Mouse (Mus musculus) embryonic facial prominence, embryonic 15.5 days (tissue): ENCODE data around the gene Rrp1b. TPM values are rescaled to one million over a fixed set of nuclear protein-coding genes. Genes with fewer than 3 reads are reported as not detected.
"Not testable (repeated sequence)": the region's sequence is repeated elsewhere in the genome, so short reads cannot be mapped to it uniquely, and the experiment has no call there.

Source experiments
- ATAC-seq: fragments of 200-750 bp; cut with Nextera tagmentation; 2 replicates; pipeline ENCODE4 v1.8.0; 2017; ENCODE audit warnings: low read depth, moderate TSS enrichment; ENCODE audit not compliant: insufficient number of reproducible peaks, low FRiP score, low TSS enrichment
- H3K27ac ChIP-seq: fragments of 300-500 bp; sonication (generic); replicated peaks from 2 replicates; pipeline ENCODE4 v1.5.1; 2015; ENCODE audit warnings: mild to moderate bottlenecking, inconsistent platforms
- H3K27me3 ChIP-seq: fragments of 300-500 bp; sonication (generic); 2 replicates; pipeline ENCODE4 v1.6.1; 2015; ENCODE audit warnings: inconsistent platforms
- H3K36me3 ChIP-seq: fragments of 300-500 bp; sonication (generic); 2 replicates; pipeline ENCODE4 v1.6.1; 2015; ENCODE audit warnings: mild to moderate bottlenecking, inconsistent platforms
- H3K4me1 ChIP-seq: fragments of 300-500 bp; sonication (generic); 2 replicates; pipeline ENCODE4 v1.6.1; 2015; ENCODE audit warnings: inconsistent platforms
- H3K4me2 ChIP-seq: fragments of 300-500 bp; sonication (generic); replicated peaks from 2 replicates; pipeline ENCODE4 v1.6.1; 2015; ENCODE audit warnings: mild to moderate bottlenecking, inconsistent platforms
- H3K4me3 ChIP-seq: fragments of 300-500 bp; sonication (generic); replicated peaks from 2 replicates; pipeline ENCODE4 v1.5.1; 2015; ENCODE audit warnings: mild to moderate bottlenecking, inconsistent platforms
- H3K9ac ChIP-seq: fragments of 300-500 bp; sonication (generic); 2 replicates; pipeline ENCODE4 v1.6.1; 2015; ENCODE audit warnings: inconsistent platforms
- H3K9me3 ChIP-seq: fragments of 300-500 bp; sonication (generic); replicated peaks from 2 replicates; pipeline ENCODE4 v1.6.1; 2016; ENCODE audit warnings: inconsistent platforms
- WGBS: fragments of 180-500 bp; shearing (Covaris S2); methylation state at CpG from one replicate; pipeline ENCODE4 v1.1.7; 2015; 5-methylcytosine and 5-hydroxymethylcytosine counted together
- polyA plus RNA-seq: library from polyadenylated mRNA; unstranded; fragments of >200 nt; fragmentation: Nextera tagmentation; extraction: Ambion mirVana; gene quantifications from 2 replicates; pipeline ENCODE4 v1.2.1, GENCODE M21; 2015

Gene Rrp1b
- polyA plus RNA-seq, 1 experiment from 2014 or later = 57.9 TPM

DNA sequence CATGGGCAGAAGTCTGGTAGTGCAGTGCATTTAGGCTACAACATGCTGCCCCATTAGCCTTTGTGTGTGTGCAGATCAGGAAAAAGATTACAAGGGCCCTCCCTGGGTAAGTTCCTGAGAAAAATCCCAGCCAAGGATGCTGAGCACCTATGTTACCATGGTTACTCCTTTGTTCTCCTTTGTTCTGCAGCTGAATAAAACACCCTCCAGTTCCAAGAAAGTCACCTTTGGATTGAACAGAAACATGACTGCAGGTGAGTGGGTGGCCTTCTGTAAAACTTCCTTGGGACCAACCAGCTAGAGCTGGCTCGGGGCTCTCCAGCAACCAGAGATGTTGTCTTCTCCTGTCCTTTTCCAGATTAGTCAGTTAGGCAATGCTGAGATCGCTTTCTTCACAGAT lies 23.2 kb downstream of the Rrp1b start:
- 94% methylated on average over 2 of the region's 2 CpGs for WGBS

DNA sequence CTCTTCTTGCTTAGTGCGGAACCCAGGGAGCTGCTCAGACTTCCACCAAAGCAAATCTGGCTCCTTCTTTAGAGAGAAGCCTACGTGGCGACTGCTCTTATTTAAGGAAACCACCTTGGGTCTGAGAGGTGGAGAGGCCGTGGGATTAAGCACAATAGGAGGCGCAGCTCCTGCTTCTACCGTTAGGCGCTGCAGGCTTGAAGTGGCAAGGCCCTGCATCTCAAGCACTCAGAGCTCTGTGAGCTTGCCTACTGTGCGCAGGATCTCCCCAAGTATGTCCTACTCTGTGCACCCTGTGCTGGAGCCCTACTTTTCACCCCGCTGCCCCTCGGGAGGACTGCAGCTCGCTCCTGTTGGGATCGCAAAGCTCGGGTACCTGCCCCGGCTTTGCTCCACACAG lies 25.3 kb downstream of the Rrp1b start:
- Histone ChIP-seq H3K27ac (no peak overlapping the region), H3K9me3 (no peaks in the 10 kb centered on the region), H3K36me3 (peaks cover 61% of the 10 kb centered on the region), H3K27me3 (no peaks in the 10 kb centered on the region), H3K9ac (no peak overlapping the region), H3K4me2 (no peak overlapping the region), H3K4me3 (no peak overlapping the region), H3K4me1 (no peaks in the 10 kb centered on the region)
- no peak for ATAC-seq
- 94% methylated on average over 14 of the region's 14 CpGs for WGBS

More for the DNA sequence above, 23.2 kb downstream of the Rrp1b start:
- H3K27ac ChIP-seq = no peak overlapping the region
- H3K4me1 ChIP-seq = no peaks in the 10 kb centered on the region
- peaks cover 81% of the 10 kb centered on the region for H3K36me3 ChIP-seq
- H3K9ac ChIP-seq = no peak overlapping the region
- no peak overlapping the region for H3K4me3 ChIP-seq
- H3K4me2 ChIP-seq = no peak overlapping the region
- H3K9me3 ChIP-seq = no peaks in the 10 kb centered on the region
- no peak for ATAC-seq
- no peaks in the 10 kb centered on the region for H3K27me3 ChIP-seq

- H3K9ac ChIP-seq = no peak overlapping the region
- no peaks in the 10 kb centered on the region for H3K9me3 ChIP-seq
- H3K27me3 ChIP-seq = no peaks in the 10 kb centered on the region
- ATAC-seq = no peak
- no peak overlapping the region for H3K27ac ChIP-seq
- H3K4me3 ChIP-seq = no peak overlapping the region
- 67% methylated on average over 2 of the region's 2 CpGs for WGBS
- no peaks in the 10 kb centered on the region for H3K4me1 ChIP-seq
- peaks cover 36% of the 10 kb centered on the region for H3K36me3 ChIP-seq
- H3K4me2 ChIP-seq = no peak overlapping the region
These were observed 27.8 kb downstream of the Rrp1b start for GRCm38 (mm10) chr17:32063654-32064053.

- not testable (repeated sequence) for H3K4me2 ChIP-seq, H3K27me3 ChIP-seq, ATAC-seq, H3K4me3 ChIP-seq, H3K27ac ChIP-seq, H3K4me1 ChIP-seq, H3K9me3 ChIP-seq, H3K9ac ChIP-seq
- peaks cover 25% of the 10 kb centered on the region for H3K36me3 ChIP-seq
- WGBS = 55% methylated on average over 8 of the region's 8 CpGs
These were observed 28.9 kb downstream of the Rrp1b start for GRCm38 (mm10) chr17:32064762-32065161.

DNA sequence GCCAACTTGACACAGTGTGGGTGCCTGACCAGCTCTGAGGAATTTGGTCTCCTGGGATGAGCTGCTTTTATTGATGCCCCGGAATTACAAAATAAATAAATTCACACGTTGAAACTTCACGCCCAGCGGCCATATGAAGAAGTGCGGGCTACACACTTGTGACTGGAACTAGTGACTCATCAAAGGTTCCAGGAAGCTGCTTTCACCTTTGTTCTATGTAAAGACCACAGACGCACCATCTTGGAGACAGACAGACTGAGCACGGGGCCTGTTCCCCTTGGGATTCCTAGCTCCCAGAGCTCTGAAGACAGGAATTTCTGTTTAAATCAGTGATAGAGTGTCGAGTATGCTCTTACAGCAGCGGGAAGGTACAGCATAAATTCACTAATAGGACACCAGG lies 31.6 kb downstream of the Rrp1b start:
- Histone ChIP-seq H3K36me3 (no peaks in the 10 kb centered on the region), H3K27me3 (no peaks in the 10 kb centered on the region), H3K4me2 (no peak overlapping the region), H3K9ac (no peak overlapping the region), H3K9me3 (no peaks in the 10 kb centered on the region), H3K4me1 (no peaks in the 10 kb centered on the region), H3K4me3 (no peak overlapping the region), H3K27ac (no peak overlapping the region)
- ATAC-seq = no peak
- WGBS = 76% methylated on average over 9 of the region's 9 CpGs

- WGBS = 90% methylated on average over 11 of the region's 11 CpGs
These were observed 32.5 kb downstream of the Rrp1b start for GRCm38 (mm10) chr17:32068381-32068780.

GRCm38 (mm10) chr17:32068810-32069209 lies 32.9 kb downstream of the Rrp1b start:
- no peak overlapping the region for H3K4me2 ChIP-seq
- H3K4me3 ChIP-seq = no peak overlapping the region
- no peak overlapping the region for H3K27ac ChIP-seq
- H3K9ac ChIP-seq = no peak overlapping the region
- WGBS = 90% methylated on average over 2 of the region's 2 CpGs
- ATAC-seq = no peak
- no peaks in the 10 kb centered on the region for H3K27me3 ChIP-seq
- no peaks in the 10 kb centered on the region for H3K9me3 ChIP-seq
- no peaks in the 10 kb centered on the region for H3K36me3 ChIP-seq
- no peaks in the 10 kb centered on the region for H3K4me1 ChIP-seq

More at GRCm38 (mm10) chr17:32068381-32068780, 32.5 kb downstream of the Rrp1b start:
- H3K27me3 ChIP-seq = no peaks in the 10 kb centered on the region
- H3K36me3 ChIP-seq = no peaks in the 10 kb centered on the region
- no peak for ATAC-seq
- H3K9ac ChIP-seq = no peak overlapping the region
- H3K4me2 ChIP-seq = no peak overlapping the region
- H3K4me3 ChIP-seq = no peak overlapping the region
- no peaks in the 10 kb centered on the region for H3K9me3 ChIP-seq
- no peak overlapping the region for H3K27ac ChIP-seq
- H3K4me1 ChIP-seq = no peaks in the 10 kb centered on the region

GRCm38 (mm10) chr17:32073359-32073758 lies 37.5 kb downstream of the Rrp1b start:
- no peak overlapping the region for H3K4me3 ChIP-seq
- H3K4me1 ChIP-seq = no peaks in the 10 kb centered on the region; the same call in 1 of the 2 replicates
- 3% methylated on average over 2 of the region's 2 CpGs for WGBS
- H3K9me3 ChIP-seq = no peaks in the 10 kb centered on the region
- H3K27me3 ChIP-seq = no peaks in the 10 kb centered on the region
- ATAC-seq = no peak
- H3K9ac ChIP-seq = no peak overlapping the region
- no peaks in the 10 kb centered on the region for H3K36me3 ChIP-seq
- H3K4me2 ChIP-seq = no peak overlapping the region
- H3K27ac ChIP-seq = no peak overlapping the region

DNA sequence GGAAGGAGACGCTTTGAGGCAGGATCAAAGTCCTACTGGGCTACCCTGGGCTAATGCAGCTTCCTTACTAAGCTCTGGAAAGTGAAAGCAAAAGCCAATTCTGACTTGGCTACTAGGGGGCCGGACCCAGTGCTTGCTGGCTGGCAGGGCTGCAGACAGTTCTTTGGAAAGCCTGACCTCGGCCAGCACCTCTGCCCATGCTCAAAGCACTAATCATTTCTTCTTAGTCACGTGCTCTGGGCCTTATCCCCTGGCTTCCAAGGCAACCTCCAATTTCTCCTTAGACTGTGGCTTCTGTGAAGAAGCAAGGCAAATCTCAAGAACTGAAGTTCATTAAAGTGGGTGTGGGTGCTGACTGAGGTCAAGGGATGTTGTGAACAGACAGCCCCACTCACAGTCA lies 38.8 kb downstream of the Rrp1b start:
- ATAC-seq = no peak
- H3K27ac ChIP-seq = no peak overlapping the region
- H3K4me3 ChIP-seq = no peak overlapping the region
- no peak overlapping the region for H3K9ac ChIP-seq
- no peaks in the 10 kb centered on the region for H3K27me3 ChIP-seq
- 52% methylated on average over 4 of the region's 4 CpGs for WGBS
- H3K4me1 ChIP-seq = no peaks in the 10 kb centered on the region; the same call in 1 of the 2 replicates
- no peaks in the 10 kb centered on the region for H3K36me3 ChIP-seq
- no peaks in the 10 kb centered on the region for H3K9me3 ChIP-seq
- H3K4me2 ChIP-seq = no peak overlapping the region

DNA sequence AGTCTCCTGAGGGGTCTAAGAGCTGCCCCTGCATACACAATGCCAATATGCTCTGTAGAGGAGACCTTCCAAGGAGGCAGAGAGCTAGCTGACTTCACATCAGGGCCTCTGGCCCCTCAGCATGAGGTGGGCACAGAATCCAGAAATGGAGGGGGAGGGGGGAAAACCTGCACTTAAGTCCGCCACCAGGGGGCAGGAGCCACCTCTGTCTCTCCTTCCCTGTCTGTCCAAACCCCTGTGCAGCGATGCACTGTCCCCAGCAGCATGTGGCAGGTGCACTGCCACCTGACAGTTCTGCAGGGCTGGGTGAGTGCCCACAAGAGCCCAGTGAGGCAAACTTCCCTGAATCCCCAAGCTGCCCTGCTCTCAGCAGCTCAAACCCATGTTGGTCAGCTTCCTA lies 39.3 kb downstream of the Rrp1b start:
- Histone ChIP-seq H3K27me3 (no peaks in the 10 kb centered on the region), H3K27ac (no peak overlapping the region), H3K4me1 (no peaks in the 10 kb centered on the region; the same call in 1 of the 2 replicates), H3K9ac (no peak overlapping the region), H3K4me3 (no peak overlapping the region), H3K36me3 (no peaks in the 10 kb centered on the region), H3K4me2 (no peak overlapping the region), H3K9me3 (no peaks in the 10 kb centered on the region)
- WGBS = 0% methylated on average over 2 of the region's 2 CpGs
- no peak for ATAC-seq

GRCm38 (mm10) chr17:32083351-32083750 lies 47.5 kb downstream of the Rrp1b start:
- Histone ChIP-seq H3K4me1 (no peaks in the 10 kb centered on the region), H3K9me3 (no peaks in the 10 kb centered on the region), H3K27me3 (no peaks in the 10 kb centered on the region), H3K36me3 (no peaks in the 10 kb centered on the region), H3K4me2 (no peak overlapping the region), H3K9ac (no peak overlapping the region), H3K4me3 (no peak overlapping the region), H3K27ac (no peak overlapping the region)
- 87% methylated on average over 2 of the region's 2 CpGs for WGBS
- no peak for ATAC-seq

GRCm38 (mm10) chr17:32087069-32087468 lies 51.2 kb downstream of the Rrp1b start:
- Histone ChIP-seq H3K27me3 (no peaks in the 10 kb centered on the region), H3K4me3 (no peak overlapping the region), H3K27ac (no peak overlapping the region), H3K4me2 (no peak overlapping the region), H3K4me1 (peaks cover 11% of the 10 kb centered on the region), H3K9ac (no peak overlapping the region), H3K9me3 (no peaks in the 10 kb centered on the region), H3K36me3 (no peaks in the 10 kb centered on the region)
- no peak for ATAC-seq
- 94% methylated on average over 2 of the region's 2 CpGs for WGBS
